Mouse (Mus musculus): Measurements from ENCODE around the gene Stk39. TPM values are rescaled to one million over a fixed set of nuclear protein-coding genes. Genes with fewer than 3 reads are reported as not detected.

Stk39 gene
- total RNA-seq, 2 experiments from 2014 or later = 1.9 to 4.1 TPM

DNA sequence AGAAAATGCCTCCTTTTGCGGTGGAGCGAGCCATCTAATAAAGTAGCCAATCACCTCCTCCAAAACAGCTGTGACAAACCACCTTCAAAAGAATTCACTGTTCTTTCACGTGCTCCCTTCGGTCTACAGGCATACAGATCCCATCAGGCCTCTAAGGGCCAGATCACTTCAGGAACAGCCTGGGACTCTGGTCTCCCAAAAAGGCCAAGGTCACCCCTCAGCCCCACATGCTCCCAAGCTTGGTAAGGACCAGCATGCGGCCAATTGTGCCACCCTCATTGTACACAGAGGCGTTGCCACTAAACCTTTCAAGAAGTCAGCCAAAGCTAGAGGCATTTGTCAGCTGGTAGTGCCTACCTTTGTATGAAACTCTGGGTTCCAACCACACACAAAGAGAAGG, 28.9 kb downstream of the Stk39 start:
- TF ChIP-seq CTCF (IDR thresholded peaks at IDR 0.05) = no peak
- no peak for DNase-seq
- Histone ChIP-seq H3K27ac (no peak overlapping the region), H3K4me3 (no peak overlapping the region)
- intact Hi-C loops (cut with DNase I) = no loop called here

DNA sequence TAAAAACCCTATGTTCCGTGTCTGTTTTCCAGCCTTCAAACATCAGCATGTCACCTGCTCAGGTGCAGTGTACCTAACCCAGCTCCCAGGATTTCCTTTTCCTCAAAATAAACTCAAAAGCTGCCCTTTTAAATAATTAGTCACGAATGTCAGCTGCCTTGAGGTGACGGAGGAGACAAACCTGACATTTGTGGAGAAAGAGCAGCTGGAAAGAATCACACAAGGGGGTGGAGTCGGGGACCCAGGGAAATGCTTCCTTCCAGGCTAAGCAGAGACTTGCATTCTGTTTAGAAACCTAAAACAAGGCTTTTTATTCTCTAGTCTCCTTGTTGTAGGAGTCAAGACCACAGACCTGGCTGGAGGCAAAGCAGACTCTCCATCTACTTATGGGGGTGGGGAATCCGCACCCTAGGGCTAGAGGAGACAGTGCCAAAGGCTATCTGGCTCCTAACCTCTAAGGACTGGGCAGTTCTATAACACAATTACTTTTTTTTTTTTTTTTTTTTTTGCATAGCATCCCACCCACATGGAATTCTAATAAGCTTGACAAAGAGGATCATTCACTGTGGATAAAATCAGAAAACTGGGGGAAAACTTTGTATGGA, 29.9 kb downstream of the Stk39 start:
- no peak for DNase-seq
- no peak for TF ChIP-seq CTCF (IDR thresholded peaks at IDR 0.05)
- intact Hi-C loops (cut with DNase I) = no loop called here
- Histone ChIP-seq H3K4me3 (no peak overlapping the region), H3K27ac (no peak overlapping the region)

DNA sequence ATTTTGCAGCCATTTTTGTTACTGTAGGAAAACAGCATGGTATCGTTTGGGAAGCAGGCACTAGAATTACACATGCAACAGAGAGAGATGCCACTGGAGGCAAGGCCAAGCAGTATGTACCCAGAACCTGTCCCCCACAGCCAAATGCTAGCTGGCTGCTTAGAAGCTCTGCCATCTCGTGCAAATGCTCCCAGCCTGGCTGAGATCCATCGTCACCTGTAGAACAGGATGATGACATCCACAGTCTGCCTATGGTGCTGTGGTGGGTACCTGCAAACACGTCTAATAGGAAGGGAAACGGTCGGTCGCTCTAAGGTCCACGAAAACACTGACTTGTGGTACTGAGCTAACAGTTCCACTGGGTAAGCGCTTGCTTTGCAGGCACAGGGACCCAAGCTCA, 32.5 kb downstream of the Stk39 start:
- intact Hi-C loops (cut with DNase I) = no loop called here
- TF ChIP-seq CTCF (IDR thresholded peaks at IDR 0.05) = no peak
- no peak overlapping the region for H3K4me3 ChIP-seq
- DNase-seq = no peak
- no peak overlapping the region for H3K27ac ChIP-seq

DNA sequence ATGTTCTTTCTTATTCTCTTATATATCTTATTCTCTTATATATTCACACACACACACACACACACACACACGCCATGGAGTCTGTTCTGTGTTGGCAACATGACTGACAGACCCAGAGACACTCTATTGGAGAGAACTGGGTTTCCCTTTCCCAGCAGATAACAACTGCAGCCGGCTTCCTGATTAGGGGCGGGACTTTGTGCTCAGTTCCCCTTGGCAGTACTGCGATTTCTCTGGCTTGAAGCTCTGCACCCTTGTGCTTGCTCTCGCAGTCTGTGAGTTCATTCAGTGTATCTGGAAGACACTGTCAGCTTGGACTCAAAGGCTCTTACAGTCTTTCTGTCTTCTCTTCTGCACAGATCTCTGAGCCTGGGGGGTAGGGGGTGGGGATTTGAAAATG, 34.1 kb downstream of the Stk39 start:
- no peak overlapping the region for H3K4me3 ChIP-seq
- DNase-seq = no peak
- TF ChIP-seq CTCF (IDR thresholded peaks at IDR 0.05) = no peak
- intact Hi-C loops (cut with DNase I) = no loop called here
- H3K27ac ChIP-seq = no peak overlapping the region

DNA sequence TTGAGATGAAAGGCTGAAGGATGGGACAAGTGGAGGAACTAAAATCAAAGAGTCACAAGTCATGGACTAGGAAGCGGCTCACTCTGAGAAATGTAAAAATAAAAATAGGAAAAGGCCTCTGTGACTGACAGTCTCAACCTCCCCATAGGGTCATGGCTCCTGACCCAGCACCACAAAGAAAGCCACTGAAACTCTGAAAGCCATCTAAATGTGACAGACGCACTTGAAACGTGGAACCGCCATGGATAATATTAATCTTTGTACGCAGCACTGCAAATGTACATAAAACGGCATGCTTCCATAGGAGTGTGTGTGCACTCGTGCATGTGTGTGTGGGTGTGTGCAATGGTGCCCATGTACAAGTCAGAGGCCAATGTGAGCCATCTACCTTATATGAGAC, 34.9 kb downstream of the Stk39 start:
- intact Hi-C loops (cut with DNase I) = no loop called here
- Histone ChIP-seq H3K4me3 (no peak overlapping the region), H3K27ac (no peak overlapping the region)
- TF ChIP-seq CTCF (IDR thresholded peaks at IDR 0.05) = no peak
- no peak for DNase-seq

DNA sequence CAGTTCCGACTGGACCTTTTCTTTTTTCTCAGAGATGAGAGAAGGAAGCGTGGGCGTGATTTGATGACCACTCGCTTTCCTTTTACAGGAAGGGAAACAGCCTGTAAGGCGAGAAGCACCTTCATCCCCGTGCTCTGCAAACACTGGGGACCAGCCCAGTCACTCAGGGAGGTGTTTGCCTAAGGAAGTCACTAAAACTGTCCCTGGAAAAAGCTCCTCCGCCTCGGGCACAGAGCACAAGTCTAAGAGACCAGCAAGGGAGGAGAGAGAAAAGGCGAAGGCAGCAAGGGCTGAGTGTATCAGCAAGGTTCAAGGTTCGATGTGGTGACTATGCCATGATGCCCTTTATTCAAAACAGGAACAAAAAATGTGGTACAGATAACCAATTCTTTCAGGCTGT, 35.8 kb downstream of the Stk39 start:
- no peak for TF ChIP-seq CTCF (IDR thresholded peaks at IDR 0.05)
- Histone ChIP-seq H3K4me3 (peak overlapping the region; percentile 32), H3K27ac (no peak overlapping the region)
- no peak for DNase-seq
- intact Hi-C loops (cut with DNase I) = no loop called here

DNA sequence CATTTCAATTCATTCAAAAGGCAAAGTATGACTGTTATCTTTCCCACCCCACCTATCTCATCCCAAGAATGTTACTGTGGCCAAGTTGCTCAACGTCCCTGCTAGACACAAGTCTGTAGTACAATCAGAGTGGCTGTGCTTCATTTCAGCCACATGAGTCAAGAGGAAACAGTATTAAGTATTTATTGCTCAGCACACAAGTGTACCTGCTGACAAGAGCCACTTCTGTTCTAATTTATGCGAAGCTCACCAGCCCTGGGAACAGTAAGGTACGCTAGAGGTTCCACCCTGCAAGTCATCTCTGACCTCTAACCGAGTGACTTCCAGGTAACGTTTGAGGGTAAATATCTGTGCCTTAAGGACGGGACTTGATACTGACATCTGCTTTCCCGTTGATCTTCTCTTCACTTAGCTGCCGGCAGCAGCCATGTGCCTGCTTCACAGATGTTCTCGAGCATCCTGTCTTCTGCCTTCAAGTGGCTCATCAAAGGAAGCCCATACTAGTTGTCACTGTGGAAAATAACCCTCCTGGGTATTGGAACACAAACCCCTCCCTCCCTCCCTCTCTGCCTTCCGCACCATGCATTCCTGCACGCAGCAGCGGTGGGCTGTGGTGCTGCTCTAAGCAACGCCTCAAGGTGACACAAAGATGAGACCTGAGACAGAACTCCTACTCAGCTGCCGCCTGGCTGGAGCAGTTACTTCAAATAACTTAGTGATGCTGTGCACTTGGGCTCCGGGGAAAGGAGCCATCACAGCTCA, 36.4 kb downstream of the Stk39 start:
- Histone ChIP-seq H3K4me3 (peak overlapping the region; percentile 32), H3K27ac (0 out of 2 replicates have a peak overlapping the region, but pooled peaks have one; percentile 17)
- intact Hi-C loops (cut with DNase I) = no loop called here
- DNase-seq = no peak
- no peak for TF ChIP-seq CTCF (IDR thresholded peaks at IDR 0.05)

DNA sequence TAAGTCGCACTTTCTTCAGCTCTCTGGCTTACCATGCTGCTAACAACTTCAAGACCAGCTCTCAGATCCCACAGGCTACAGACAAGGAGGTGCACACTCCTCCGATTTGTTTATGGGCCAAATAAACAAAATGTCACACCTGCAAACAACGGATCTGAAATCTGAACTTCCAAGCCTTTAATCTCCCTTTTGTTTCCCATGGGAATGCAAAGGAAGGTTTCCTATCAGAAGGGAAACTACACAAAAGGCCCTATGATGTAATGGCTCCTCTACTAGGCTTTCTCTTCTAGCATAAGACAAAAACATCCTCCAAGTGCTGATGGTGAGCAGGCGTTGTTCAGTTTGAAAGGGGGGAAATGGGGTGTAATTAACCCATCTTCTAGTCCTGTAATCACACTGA, 37.1 kb downstream of the Stk39 start:
- Histone ChIP-seq H3K4me3 (peak overlapping the region; percentile 13; the same call in 1 of the 2 replicates), H3K27ac (peak overlapping the region; percentile 13; the same call in 1 of the 2 replicates)
- no peak for TF ChIP-seq CTCF (IDR thresholded peaks at IDR 0.05)
- no peak for DNase-seq
- intact Hi-C loops (cut with DNase I) = no loop called here

DNA sequence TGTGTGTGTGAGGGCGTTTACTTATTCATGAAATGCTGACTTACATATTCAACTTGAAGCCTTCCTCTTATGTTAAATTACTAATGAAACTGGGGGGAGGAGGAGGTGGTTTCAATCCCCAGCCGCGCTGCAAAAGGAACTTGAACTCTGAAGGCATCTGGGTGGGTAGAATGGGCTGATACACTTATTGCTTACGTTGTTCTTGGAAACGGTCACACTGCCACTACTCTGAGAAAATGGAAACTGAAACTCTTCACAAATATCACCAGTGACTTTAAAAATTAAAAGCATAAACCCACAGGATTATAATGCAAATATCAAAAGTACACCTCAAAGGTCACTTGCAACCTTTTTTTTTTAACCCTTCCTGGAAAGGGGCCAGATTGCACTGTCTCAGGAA, 37.5 kb downstream of the Stk39 start:
- Histone ChIP-seq H3K4me3 (peak overlapping the region; percentile 13; the same call in 1 of the 2 replicates), H3K27ac (peak overlapping the region; percentile 13; the same call in 1 of the 2 replicates)
- intact Hi-C loops (cut with DNase I) = no loop called here
- TF ChIP-seq CTCF (IDR thresholded peaks at IDR 0.05) = no peak
- no peak for DNase-seq

DNA sequence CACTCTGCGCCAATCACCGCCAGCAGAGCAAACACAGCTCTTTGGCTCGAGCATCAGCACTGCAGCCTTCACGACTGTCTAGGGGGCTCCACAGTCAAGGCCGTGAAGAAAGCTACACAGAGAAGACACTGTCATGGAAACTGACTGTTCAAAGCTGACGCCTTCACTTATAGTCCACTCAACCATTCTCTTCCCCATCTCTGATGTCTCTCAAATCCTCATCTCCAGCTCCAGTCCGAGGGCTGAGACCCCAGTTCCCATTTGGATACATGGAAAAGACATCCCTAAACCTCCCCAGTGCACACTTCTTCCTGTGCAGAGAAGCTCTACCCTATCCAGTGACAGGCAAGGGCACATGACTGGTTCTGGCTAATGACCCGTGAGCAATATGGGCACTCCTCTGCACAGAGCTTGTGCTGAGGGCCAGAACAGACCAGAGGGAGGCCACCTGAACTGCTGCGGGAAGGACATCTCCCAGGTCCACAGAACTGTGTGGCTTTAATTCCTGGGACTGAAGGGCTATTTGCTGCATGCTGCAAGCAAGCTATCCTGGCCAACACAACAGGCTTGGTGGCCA, 38.2 kb downstream of the Stk39 start:
- no peak overlapping the region for H3K4me3 ChIP-seq
- no peak for TF ChIP-seq CTCF (IDR thresholded peaks at IDR 0.05)
- intact Hi-C loops (cut with DNase I) = no loop called here
- no peak for DNase-seq
- no peak overlapping the region; the same call in 1 of the 2 replicates for H3K27ac ChIP-seq

DNA sequence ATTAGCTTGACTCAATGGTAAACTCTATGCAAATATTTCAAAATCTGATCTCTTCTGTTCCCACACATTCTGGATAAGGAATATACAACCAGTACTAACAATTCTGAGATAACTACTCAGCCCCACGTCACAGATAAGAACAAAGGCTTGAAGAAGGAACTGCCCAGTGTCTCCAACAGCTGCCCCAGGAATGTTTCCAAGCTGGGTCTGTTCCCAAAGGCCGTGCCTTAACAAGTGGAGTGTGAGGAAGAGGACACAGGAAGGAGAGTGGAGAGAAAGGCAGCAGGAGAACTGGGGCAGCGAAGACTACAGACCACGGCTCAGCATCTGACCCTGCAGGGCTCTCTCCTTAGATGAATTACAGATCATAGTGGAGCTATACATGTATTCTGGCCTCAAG, 39.2 kb downstream of the Stk39 start:
- H3K27ac ChIP-seq = no peak overlapping the region
- intact Hi-C loops (cut with DNase I) = no loop called here
- TF ChIP-seq CTCF (IDR thresholded peaks at IDR 0.05) = no peak
- H3K4me3 ChIP-seq = no peak overlapping the region
- DNase-seq = no peak

DNA sequence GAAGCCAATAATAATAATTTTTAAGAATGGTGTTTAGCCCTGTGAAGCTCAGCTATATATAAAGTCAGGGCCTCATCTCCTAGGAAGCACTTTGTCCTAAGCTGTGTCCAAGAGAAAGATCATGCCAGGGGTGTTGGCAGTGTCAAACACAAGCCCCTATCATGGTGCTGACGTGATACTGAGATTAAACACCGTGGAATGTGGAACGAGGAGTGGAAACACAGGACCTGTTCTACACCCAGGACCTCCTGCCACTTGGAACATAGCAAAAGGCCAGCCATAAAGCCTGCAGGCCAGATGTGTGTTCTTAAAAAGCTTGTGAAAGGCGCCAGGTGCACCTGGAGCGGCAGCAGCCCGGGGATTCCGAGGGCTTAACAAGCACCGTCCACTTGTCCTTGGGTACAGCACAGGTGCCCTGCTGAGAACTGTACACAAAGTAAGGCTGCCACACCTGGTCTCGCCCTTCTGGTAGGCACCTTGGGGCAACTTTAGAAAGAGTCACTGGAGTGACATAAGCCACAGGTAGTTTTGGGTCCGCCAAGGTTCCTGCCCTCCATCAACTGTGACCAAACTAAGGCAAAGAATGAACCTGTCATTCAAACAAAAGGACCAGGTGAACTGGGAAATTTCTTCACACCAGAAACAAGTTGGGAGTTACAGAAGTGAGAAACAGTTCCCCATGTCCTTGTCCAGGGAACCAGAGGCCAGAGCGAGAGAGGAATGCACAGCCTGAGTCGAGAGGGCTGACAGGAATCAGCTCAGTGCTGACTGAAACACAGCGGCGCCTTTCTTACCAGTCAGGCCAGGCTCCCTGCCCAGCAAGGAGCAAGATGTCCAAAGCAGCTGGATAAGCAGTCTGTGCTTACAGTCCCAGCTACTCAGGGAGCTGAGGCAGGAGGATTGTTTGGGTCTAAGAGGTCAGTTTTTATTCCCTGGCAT, 40.8 kb downstream of the Stk39 start:
- TF ChIP-seq CTCF (IDR thresholded peaks at IDR 0.05) = no peak
- Histone ChIP-seq H3K4me3 (no peak overlapping the region), H3K27ac (no peak overlapping the region)
- no peak for DNase-seq
- intact Hi-C loops (cut with DNase I) = no loop called here
